Mouse (Mus musculus) cerebellum, adult 2 months (tissue): Measurements from ENCODE around the gene Ncs1. TPM values are rescaled to one million over a fixed set of nuclear protein-coding genes. Genes with fewer than 3 reads are reported as not detected.

ENCODE experiments used
- DNase-seq, 2 experiments: peaks; one replicate each; pipeline ENCODE4 v3.0.0; 2021
- H3K27ac ChIP-seq: fragments of 200-500 bp; 2 replicates; pipeline ENCODE4 v1.5.1; 2012; ENCODE audit warnings: low read length, control low read depth, inconsistent platforms; ENCODE audit not compliant: insufficient read depth
- H3K27me3 ChIP-seq: fragments of 200-500 bp; 2 replicates; pipeline ENCODE4 v1.6.1; 2012; ENCODE audit warnings: inconsistent platforms, mild to moderate bottlenecking, low read length, moderate library complexity; ENCODE audit not compliant: control insufficient read depth, insufficient read depth
- H3K4me1 ChIP-seq: fragments of 200-500 bp; 2 replicates; pipeline ENCODE4 v1.6.1; 2011; ENCODE audit warnings: low read length; ENCODE audit not compliant: control insufficient read depth, insufficient read depth
- H3K4me3 ChIP-seq: fragments of 200-500 bp; replicated peaks from 2 replicates; pipeline ENCODE3; 2011; ENCODE audit warnings: mild to moderate bottlenecking, low read depth, low read length, control low read depth; ENCODE audit not compliant: insufficient read depth
- CTCF ChIP-seq: fragments of 200-500 bp; IDR thresholded peaks from 2 replicates; pipeline ENCODE4 v1.5.1; 2011; ENCODE audit warnings: low read depth, mild to moderate bottlenecking, control low read depth, low read length, moderate library complexity, borderline replicate concordance; ENCODE audit not compliant: insufficient read depth
- POLR2A ChIP-seq: fragments of 200-500 bp; IDR thresholded peaks from 2 replicates; pipeline ENCODE4 v1.6.1; 2011; ENCODE audit warnings: low read length, control low read depth, borderline replicate concordance; ENCODE audit not compliant: insufficient read depth
- WGBS: fragments of 180-500 bp; shearing (Covaris S2); methylation state at CpG from one replicate; pipeline ENCODE4 v1.1.7; 2018; 5-methylcytosine and 5-hydroxymethylcytosine counted together
- polyA plus RNA-seq: library from polyadenylated mRNA; depleted of rRNA; stranded (reverse); fragments of >200 nt; gene quantifications from 2 replicates; pipeline ENCODE4 v1.2.3, GENCODE M21; 2012; rRNA removed

Ncs1 gene
- polyA plus RNA-seq, 1 experiment, result 126 TPM

- WGBS, result under 1% methylated on average over 33 of the region's 33 CpGs
- no peak for DNase-seq
- peak within 1 kb of the TSS; percentile 19 for H3K4me3 ChIP-seq
- TF ChIP-seq POLR2A (no peak), CTCF (no peak)
- no peak within 1 kb of the TSS for H3K27ac ChIP-seq
- H3K4me1 ChIP-seq, result no peaks in the 10 kb centered on the region; the same call in 1 of the 2 replicates
- H3K27me3 ChIP-seq, result no peaks in the 10 kb centered on the region
These were observed 68.4 kb downstream of the Ncs1 start, which contains the start of gene Hmcn2 for GRCm38 (mm10) chr2:31314007-31314465. Gene Hmcn2, plus strand, starts transcription at chr2:31314415.

- WGBS, result 23% methylated on average over 2 of the region's 2 CpGs
- TF ChIP-seq POLR2A (no peak), CTCF (no peak)
- Histone ChIP-seq H3K27me3 (no peaks in the 10 kb centered on the region), H3K27ac (no peak overlapping the region), H3K4me3 (no peak overlapping the region), H3K4me1 (no peaks in the 10 kb centered on the region; the same call in 1 of the 2 replicates)
- DNase-seq, result no peak
These were observed 72.5 kb downstream of the Ncs1 start for GRCm38 (mm10) chr2:31318162-31318561.

GRCm38 (mm10) chr2:31319200-31319599 lies 73.6 kb downstream of the Ncs1 start:
- Histone ChIP-seq H3K27ac (no peak overlapping the region), H3K4me1 (no peaks in the 10 kb centered on the region), H3K27me3 (no peaks in the 10 kb centered on the region), H3K4me3 (no peak overlapping the region)
- no peak for TF ChIP-seq POLR2A
- no peak for TF ChIP-seq CTCF
- no peak for DNase-seq
- 90% methylated on average over 2 of the region's 2 CpGs for WGBS

- WGBS, result 25% methylated on average over 10 of the region's 10 CpGs
- DNase-seq, result no peak
These were observed 81.6 kb downstream of the Ncs1 start for GRCm38 (mm10) chr2:31327186-31327585.

GRCm38 (mm10) chr2:31337706-31338330 lies 92.2 kb downstream of the Ncs1 start:
- peak; percentile 49 to 59 for DNase-seq
- 12% methylated on average over 12 of the region's 12 CpGs for WGBS
- peaks cover 11% of the 10 kb centered on the region; the same call in 1 of the 2 replicates for H3K4me1 ChIP-seq
- no peak overlapping the region for H3K4me3 ChIP-seq
- no peak overlapping the region for H3K27ac ChIP-seq
- TF ChIP-seq POLR2A (no peak), CTCF (no peak)
- H3K27me3 ChIP-seq, result no peaks in the 10 kb centered on the region

More at GRCm38 (mm10) chr2:31327186-31327585, 81.6 kb downstream of the Ncs1 start:
- Histone ChIP-seq H3K4me3 (no peak overlapping the region), H3K27me3 (no peaks in the 10 kb centered on the region; the same call in 1 of the 2 replicates), H3K4me1 (no peaks in the 10 kb centered on the region), H3K27ac (no peak overlapping the region)
- TF ChIP-seq POLR2A, result no peak

GRCm38 (mm10) chr2:31339826-31340225 lies 94.2 kb downstream of the Ncs1 start:
- no peak for TF ChIP-seq POLR2A
- TF ChIP-seq CTCF, result no peak
- H3K4me1 ChIP-seq, result peaks cover 11% of the 10 kb centered on the region; the same call in 1 of the 2 replicates
- no peaks in the 10 kb centered on the region for H3K27me3 ChIP-seq
- H3K27ac ChIP-seq, result no peak overlapping the region
- H3K4me3 ChIP-seq, result no peak overlapping the region
- 54% methylated on average over 9 of the region's 9 CpGs for WGBS
- DNase-seq, result no peak

GRCm38 (mm10) chr2:31341726-31342535 lies 96.3 kb downstream of the Ncs1 start:
- Histone ChIP-seq H3K4me1 (peaks cover 11% of the 10 kb centered on the region; the same call in 1 of the 2 replicates), H3K4me3 (no peak overlapping the region), H3K27me3 (no peaks in the 10 kb centered on the region), H3K27ac (no peak overlapping the region)
- WGBS, result 81% methylated on average over 8 of the region's 8 CpGs
- DNase-seq, result no peak
- TF ChIP-seq CTCF (no peak), POLR2A (no peak)

Other genes with a start within 250 kb of the Ncs1 start
- 310 and 320 TPM in 2 replicates for gene Fnbp1, start 103.8 kb upstream of the Ncs1 start, polyA plus RNA-seq
- 30.0 and 33.9 TPM in 2 replicates for gene Gpr107, start 93.5 kb upstream of the Ncs1 start, polyA plus RNA-seq
- 0.59 and 0.63 TPM in 2 replicates for gene Hmcn2, start 68.6 kb downstream of the Ncs1 start, polyA plus RNA-seq
- gene Ass1, start 224.4 kb downstream of the Ncs1 start, polyA plus RNA-seq, result 27.4 and 29.9 TPM in 2 replicates